Mouse (Mus musculus): Measurements from ENCODE around the gene C1ql2. TPM values are rescaled to one million over a fixed set of nuclear protein-coding genes. Genes with fewer than 3 reads are reported as not detected.

Gene C1ql2
- polyA plus RNA-seq, 1 experiment from 2014 or later: 0.14 TPM

Other genes starting within 250 kb of the C1ql2 start
- 693 and 727 TPM in 2 replicates for gene Dbi, start 219.5 kb upstream of the C1ql2 start, polyA plus RNA-seq (2016; fragmentation: Nextera tagmentation; extraction: Ambion mirVana)
- gene 3110009E18Rik, start 219.4 kb upstream of the C1ql2 start, polyA plus RNA-seq (2016; fragmentation: Nextera tagmentation; extraction: Ambion mirVana): 19.8 and 20.7 TPM in 2 replicates
- gene Steap3, start 67.9 kb upstream of the C1ql2 start, polyA plus RNA-seq (2016; fragmentation: Nextera tagmentation; extraction: Ambion mirVana): 2.6 and 3.6 TPM in 2 replicates
- not detected in 2 replicates for gene Marco, start 164.4 kb downstream of the C1ql2 start, polyA plus RNA-seq (2016; fragmentation: Nextera tagmentation; extraction: Ambion mirVana)

All from embryonic facial prominence, embryonic 10.5 days (tissue).